Mouse (Mus musculus) retina, embryonic 14.5 days (tissue): ENCODE results near the gene Selenok.
A peak's percentile ranks its signal among the peaks of the same experiment; 100 is the strongest.

Experiments
- DNase-seq: peaks from one replicate; pipeline ENCODE4 v3.0.0-alpha.2; 2015; ENCODE audit warnings: low spot score

The Selenok gene

DNA sequence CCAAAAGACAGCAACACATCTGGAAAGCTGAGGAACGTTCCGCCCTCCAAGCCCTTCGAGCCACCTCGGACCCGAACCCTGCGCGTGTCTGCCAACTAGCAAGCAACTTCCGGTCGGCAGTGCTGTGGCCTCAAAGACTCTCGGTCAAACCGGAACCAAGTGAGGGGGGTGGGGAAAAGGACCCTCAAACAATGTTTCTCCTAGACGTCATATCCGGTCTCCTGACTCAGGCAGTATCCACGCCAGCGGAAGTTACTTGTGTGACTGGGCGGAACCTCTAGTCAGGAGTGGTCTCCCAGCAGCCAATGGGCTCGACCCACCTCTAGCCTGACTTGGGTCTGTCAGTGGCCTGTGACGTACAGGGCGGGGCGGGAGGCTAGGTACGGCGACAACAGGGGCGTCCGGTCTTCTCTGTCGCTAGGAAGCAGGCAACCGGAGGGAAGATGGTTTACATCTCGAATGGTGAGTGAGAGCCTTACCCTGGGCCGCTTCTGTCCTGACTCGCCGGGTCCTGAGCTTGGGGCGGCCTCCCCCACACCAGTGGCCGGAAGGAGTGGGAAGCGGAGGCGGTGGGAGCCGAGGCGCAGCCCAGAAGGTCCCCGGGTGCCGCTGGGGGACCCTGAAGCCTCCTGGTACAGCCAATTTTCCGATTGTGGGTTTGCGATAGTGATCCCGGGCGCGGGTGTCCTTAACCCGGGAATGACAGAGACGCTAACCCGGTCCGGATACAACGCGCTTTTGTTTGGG, at the start of gene Selenok:
TSS of gene Selenok (plus strand) at position 234 of the 747 bp plus-strand sequence.
- peak; percentile 100 for DNase-seq

DNA sequence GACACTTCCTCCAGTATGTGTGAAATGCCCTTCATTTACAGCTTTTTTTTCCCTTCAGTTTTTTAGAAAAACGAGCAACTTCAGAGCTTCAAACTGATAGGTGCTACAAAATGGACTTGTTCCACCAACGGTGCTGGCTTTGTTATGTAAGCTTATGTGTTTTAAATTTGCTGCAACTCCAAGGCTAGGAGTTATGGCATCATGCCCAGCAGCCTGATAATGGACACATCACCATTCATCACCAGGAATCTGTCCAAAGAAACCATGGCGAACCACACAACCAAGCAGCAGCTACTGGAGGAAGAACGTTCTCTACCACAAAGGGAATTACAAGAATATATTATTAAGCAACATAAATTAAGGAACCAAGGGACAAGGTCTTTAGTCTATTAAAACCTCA, 39.1 kb upstream of the Selenok start:
- DNase-seq: no peak

DNA sequence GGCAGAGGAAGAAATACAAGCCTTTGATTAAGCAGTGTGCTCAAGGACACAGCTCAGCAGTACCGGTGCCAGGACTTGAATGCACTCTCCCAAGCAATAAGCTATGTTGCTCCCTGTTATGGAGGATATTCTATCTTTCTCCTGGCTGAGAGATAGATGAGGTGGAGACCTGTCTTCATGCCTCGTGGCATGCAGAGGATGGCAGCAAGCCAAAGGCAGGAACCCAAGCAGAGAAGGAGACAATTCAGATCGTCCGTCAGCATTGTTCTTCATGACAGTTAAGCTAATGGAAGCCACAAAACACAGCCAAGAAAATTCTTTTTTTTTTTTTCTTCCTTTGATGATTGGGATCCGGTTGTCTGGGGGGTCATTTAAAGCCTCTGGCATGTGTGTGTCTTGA, 32.6 kb upstream of the Selenok start:
- no peak for DNase-seq

DNA sequence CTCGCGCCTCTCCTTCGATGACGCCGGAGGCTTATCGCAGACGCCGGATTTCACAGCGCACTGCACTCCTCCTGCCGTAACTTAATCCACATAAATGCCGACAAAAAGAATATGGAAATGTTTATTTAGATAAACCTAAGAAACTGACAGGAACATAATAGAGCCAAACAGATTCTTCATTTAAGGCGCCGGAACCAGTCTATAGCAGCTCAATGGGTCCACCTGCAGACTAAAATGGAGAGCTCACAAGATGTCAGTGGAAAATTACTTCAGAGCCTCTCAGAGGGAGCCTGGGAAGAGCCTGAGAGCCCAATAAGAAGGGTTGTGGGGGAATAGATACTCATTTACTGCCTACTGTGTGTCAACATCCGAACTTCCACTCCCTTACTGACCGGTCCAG, 30.6 kb upstream of the Selenok start:
- no peak for DNase-seq

DNA sequence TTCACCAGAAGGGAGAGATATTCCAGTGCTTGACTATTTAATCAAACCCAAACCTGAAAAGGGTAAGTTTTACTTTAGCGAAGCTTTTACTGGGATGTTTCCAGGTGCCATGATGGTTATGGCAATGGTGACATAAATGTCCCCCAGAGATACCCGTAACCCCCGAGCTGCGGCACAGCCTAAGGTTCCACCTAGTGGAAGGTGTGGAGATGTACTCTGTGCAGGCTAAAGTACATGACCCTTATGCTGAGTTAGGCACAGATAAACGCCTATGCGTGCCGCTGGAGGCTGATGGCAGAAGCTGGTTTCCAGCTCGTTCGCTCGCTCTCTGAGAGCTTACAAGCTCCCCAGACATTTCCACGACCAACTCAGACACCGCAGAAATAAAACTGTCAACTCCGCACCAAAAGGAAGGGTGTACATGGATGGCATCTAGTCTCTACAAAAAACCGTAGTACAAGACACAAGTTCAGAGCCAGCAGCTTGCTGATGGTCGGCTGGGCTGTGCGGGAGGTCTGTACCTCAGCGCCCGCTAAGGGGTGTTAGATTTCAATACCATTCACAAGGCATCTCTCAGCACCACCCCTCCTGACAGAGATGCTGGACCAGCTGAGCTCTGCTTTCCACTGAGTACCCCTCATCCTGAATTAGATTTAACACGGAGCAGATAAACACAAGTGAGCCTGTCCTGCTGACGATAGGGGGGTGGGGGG, 28.4 kb upstream of the Selenok start:
- peak; percentile 22 for DNase-seq

DNA sequence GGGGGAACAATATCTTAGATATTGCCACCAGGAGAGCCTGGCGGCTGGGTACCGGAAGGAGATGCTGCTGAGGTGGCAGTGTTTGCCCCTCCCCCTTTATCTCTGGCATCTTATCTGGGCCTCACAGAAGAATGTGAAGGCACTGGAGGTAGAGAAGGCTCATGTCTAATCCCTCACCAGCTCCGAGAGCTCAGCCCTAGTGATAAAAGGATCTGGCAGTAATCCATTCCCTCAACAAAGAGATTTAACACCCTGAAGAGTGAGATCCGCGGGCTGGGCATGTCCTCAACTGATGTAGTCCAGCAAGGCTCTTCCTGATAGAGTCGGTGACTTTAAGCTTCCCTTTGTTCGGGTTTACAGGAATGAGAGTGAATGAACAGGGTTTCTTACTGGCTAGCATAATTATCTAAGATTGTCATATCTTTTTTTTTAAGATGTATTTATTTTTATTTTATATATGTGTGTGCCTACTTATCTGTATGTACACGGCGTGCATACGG, 27.7 kb upstream of the Selenok start:
- peak; percentile 45 for DNase-seq

DNA sequence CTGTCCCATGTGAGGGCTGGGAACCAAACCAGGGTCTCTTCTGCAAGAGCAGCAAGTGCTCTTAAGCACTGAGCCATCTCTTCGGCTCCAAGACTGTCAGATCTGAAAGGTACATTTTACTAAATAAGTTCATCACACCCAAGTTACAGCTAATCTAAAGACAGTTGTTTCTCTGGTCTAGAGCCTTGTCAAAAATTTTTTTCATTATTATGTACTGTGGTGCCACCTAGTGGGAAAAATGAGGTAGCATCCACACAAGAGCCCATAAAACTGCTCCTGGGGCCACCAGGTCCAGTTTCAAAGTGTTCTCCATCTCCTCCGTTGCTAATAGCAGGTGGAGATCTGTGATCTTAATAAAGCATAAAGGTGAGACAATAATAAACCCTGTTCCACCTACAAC, 27.2 kb upstream of the Selenok start:
- peak; percentile 80 for DNase-seq

DNA sequence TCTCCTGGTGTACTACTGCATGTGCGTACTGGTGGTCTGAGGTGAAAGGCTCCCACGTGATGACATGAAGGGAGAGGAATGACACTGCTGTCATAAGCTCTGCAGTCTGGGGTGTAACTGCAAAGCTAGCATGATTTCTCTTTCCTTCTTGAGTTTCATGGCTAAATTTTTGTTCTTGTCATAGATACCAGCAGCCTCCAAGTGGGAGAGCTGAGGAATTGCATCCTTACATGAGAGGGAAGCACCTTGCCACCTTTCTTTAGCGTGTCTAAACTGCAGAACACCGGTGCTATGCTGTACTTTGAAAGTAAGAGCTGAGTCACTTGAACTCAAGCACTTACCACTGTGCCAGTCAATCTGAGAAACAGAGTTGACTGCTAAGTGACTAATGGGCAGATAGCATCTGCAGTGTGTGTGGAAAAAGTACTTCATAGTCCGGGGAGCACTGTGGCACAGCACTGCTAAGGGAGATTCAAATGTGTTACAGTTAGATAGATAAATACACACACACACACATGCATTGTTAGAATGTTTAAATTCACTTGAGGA, 21.3 kb upstream of the Selenok start:
- DNase-seq: no peak

DNA sequence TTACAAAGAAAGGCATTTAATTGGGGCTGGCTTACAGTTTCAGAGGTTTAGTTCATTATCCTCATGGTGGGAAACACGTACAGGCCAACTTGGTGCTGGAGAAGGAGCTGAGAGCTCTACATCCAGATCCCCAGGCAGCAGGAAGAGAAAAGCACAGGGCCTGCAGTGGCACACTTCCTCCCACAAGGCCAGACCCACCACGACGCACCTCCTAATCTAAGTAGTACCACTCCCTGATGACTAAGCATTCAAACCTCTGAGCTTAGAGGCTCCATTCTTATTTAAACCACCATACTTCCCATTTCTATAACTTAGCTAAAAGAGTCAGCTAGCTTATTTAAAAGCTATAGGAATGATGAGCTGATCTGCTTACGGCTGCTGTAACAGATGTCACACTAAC, 17.3 kb upstream of the Selenok start:
- DNase-seq: no peak

DNA sequence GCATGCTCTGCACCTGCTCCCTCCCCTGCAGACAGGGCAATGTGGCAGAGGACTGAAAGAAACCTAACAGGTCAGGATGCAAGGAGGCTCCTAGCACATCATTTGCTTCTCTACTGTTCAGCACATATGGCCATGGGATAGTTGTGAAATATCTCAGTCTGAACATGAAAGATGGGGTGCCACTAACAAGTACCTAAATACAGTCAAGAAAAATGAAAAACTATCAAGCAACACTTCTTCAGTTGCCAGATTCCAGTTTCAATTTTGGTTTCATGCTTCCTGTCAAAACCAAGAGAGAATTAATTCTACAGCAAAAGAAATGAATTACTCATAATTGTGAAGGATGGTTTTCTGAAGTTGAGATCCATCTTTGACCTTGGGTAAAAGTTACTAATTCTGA, 10.7 kb upstream of the Selenok start:
- DNase-seq: no peak

DNA sequence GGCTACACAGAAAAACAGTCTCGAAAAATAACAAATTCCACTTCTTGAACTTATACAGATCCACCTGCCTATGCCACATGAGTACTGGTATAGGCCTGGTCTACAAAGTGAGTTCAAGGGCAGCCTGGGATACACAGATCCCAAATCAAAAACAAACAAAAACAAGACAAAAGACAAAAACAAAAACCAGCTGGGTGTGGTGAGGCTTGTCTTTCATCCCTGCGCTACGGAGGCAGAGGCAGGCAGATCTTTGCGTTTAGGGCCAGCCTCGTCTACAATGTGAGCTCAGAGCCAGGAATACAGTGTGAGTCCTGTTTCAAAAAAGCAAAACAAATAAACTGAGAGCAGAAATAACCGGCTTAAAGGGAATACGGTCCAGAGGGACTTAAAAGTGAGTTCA, 497 bp upstream of the Selenok start:
- DNase-seq: no peak

DNA sequence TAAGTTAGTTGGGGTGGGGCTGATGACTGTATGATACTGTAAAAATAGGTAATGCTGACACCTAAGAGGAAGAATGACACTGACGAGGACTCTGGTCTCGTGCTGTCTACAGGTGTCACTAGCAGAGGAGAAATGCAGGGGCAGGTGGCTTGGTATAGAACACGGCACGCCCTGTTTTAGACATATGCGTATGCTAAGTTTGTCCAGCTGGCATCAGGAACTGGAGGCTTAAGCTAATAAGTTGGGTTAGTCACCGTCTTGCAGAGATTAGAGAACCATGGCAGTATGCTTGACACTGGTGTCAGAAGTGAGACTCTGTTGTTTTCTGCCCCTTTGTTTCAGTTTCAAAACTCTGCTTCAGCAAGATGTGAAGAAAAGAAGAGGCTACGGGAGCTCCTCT, 3.3 kb downstream of the Selenok start:
- no peak for DNase-seq

DNA sequence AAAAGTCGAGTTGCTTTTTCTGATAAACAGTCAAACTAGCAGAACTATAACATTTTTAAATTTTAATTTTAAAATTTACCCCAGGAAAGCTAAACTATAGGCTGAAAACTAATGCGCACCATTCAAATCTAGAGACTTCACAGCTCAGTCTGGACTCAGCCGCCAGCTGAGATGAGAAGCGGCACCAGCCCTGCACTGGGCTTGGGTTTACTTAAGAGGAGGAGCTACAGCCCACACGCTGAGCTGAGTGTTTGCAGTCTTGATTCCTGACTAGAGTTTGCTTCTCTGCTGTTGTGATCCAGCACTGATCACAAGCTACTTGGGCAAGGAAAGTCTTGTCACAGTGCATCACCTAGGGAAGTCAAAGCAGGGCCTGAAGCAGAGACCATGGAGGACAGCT, 3.9 kb downstream of the Selenok start:
- DNase-seq: no peak

DNA sequence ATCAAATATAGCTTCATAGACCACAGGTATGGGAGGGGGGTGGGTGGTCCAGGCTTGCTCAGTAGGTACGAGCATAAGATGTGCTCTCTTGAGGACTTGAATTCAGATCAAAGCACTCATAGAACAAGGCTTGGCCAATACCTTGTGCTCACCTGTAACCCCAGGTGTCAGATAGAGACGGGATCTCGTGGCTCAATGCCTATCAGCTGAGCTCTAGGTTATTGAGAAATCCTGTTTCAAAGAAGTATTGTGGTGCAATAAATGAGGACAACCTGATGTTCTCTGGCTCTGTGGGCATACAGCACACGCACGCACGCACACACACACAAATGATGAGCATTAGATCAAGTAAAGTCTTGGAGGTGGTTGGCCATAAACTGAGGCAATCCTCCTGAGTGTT, 8.8 kb downstream of the Selenok start:
- no peak for DNase-seq

DNA sequence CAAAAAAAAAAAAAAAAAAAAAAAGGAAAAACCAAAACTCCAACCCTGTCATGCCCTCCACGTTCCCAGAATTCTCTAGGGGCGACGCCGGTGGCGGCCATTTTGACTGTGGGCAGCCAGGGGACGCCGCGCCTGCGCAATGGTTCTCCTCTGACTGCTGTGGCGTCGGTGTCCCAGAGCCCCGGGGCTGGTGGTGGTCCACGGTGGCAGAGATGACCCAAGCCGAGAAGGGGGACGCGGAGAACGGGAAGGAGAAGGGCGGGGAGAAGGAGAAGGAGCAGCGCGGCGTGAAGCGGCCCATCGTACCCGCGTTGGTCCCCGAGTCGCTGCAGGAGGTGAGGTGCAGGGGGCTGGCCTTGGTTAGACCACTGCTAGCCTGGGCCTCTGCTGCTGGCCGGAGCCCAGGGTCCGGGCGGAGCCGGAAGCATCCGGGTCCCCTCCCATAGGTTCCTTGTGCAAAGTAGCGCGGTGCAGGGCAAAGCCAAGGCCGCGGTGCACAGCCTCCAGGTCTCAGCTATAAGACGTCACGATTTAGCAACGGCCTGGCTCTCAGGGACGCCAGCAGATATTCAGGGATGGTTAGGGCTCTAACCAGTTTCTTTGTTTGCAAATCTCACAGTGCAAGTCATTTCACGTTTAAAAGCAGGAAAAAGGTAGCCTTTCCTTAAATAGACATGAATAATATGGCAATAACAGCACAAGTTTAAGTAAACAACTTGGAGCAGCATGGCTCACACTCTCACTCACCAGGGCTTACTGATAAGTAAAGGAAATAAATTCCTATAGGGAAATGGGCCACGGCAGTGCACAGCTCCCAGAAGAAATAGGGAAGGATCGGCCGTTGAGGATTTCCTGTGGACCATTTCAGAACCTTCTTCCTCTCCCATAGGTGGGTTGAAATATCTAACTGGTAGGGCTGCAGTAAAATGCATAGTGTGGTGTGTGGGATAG, 10.4 kb downstream of the Selenok start, which contains the start of gene Actr8:
TSS of gene Actr8 (plus strand) at position 84 of the 951 bp plus-strand sequence.
- DNase-seq: peak; percentile 96

DNA sequence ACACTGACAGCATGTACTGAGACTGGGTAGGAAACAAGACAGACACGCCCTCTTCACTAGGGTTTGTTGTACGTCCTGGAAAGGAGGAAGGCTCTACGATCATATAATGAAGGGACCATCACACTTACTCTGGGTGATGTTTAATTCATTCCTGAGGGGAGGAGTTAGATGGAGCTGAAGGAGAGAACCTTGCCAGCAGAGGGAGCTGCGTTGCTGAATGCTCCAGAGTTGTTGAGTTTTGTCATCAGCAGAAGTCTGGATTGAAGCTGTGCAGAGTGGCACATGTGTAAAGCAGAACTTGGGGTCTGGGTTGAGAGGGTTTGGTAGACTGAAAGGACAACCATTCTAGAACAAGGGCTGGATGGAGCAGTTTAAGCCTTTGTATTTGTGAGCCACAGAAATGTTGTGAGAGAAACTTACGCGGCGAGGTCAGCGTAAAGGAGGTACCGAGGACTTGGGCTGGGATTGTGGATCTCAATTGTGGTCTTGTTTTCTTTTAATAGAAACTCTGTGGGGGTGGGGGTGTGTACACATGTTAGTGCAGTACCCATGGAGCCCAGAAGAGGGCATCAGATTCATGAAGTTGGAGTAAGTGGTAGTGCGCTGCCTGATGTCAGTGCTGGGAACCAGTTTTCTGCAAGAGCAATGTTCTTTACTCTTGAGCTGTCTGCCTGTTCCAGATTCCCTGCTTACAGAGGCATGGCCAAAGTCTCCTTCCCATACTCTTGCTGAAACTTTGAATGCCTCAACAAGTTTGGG, 12.5 kb downstream of the Selenok start:
- peak; percentile 19 for DNase-seq

DNA sequence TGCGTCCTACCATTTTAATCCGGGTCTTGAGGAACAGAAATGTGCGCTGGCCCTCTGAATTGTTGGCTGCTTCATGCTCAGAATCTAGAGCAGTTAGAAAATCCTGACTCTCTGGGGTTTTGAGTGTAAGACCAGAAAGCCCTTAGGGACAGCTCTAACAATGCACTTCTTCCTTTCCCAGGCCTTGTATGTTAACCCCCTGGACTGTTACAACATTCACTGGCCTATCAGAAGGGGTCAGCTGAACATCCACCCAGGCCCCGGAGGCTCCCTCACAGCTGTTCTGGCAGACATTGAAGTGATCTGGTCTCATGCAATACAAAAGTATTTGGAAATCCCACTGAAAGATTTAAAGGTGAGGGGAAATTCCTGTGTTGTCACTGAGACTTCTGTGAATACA, 18.0 kb downstream of the Selenok start:
- no peak for DNase-seq

DNA sequence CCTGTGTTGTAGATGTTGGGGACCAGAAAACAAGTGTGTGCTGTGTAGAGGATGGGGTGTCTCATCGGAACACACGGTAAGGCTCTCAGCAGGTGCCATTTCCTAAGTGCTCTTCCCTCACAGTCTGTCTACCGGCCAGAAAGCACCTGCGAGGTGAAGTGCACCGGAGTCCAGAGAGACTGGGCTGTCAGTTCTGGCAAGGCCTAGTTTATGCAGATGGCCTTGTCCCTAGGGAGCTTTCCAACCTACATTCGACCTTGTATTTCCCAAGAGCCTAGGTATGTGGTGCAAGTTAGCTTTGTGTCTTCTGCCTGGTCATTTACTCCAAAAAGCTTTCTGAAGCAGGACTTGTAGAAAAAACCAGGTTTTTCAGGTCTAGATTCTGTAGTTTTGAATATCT, 19.2 kb downstream of the Selenok start:
- no peak for DNase-seq

DNA sequence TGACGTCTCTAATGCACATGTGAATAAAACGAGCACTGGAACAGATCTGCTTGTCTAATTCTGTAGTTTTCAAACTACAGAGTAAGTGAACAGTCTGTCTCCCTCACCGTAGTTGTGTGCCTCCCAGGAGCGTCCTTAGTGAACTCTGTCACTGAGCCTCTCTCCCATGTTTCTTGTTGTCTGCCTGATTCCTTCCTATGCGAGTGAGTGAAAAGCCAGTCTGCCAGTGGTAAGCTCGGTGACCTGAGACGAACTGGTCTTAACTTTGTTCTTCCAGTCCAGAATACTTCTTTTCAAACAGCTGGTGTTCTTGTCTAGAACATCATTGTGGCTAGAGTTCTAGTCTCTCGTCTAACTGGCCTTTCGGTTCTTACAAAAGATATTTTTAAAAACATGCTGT, 19.6 kb downstream of the Selenok start:
- DNase-seq: no peak

DNA sequence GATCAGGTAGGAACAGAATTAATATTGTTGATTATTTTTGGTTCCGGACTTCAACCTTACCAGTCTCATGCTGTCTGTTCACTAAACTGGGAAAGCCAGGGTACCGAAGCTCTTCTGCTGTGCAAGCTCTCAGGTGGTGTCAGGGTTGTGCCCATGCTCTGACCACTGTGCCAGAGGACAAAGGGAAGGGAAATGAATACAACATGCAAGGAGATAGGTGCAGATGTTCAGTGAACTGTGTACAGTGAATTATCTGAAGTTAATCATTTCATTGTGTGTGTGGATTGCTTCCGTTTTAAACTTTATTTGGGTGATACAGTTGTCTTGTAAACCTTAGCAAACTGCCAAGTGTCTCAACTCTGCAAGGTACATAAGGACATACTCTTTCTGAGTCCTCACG, 20.2 kb downstream of the Selenok start:
- no peak for DNase-seq

DNA sequence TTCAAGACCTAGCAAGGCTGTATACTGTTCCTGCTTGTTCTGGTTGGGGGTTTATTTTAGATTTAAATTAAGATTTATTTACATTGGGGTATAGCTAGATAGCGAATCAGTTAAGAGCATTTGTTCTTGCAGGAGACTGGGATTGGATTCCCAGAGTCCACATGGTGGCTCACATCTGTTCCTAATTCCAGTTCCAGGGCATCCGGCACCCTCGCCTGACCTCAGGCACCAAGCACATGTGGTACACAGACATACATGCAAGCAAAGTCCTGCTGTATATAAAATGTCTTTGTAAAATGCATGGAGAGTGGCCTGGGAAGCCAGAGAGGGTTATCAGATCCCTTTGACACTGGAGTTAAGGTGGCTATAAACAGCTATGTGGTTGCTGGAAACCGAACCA, 26.9 kb downstream of the Selenok start:
- DNase-seq: no peak
